Mouse (Mus musculus) MEL (cell line): ENCODE results near the gene Slc17a7.

Experiments
- CHD1 ChIP-seq: IDR thresholded peaks from 2 replicates; pipeline ENCODE4 v1.6.1; 2012; ENCODE audit warnings: low read depth, mild to moderate bottlenecking, inconsistent platforms, low read length, improper control_type of control experiment
- CHD2 ChIP-seq: IDR thresholded peaks from 2 replicates; pipeline ENCODE4 v1.6.1; 2011; ENCODE audit warnings: low read length, improper control_type of control experiment
- CTCF ChIP-seq, 3 experiments: IDR thresholded peaks in 2 of 3; conservative IDR thresholded peaks in 1 of 3; 2 replicates each; pipeline ENCODE4 v1.5.1; 2011 to 2012; ENCODE audit warnings: low read length in 3 of 3, low read depth in 2 of 3, mild to moderate bottlenecking in 2 of 3, improper control_type of control experiment in 1 of 3, inconsistent platforms in 1 of 3, mixed read lengths in 1 of 3, moderate library complexity in 1 of 3; ENCODE audit not compliant: control insufficient read depth in 1 of 3, insufficient read depth in 1 of 3, poor library complexity in 1 of 3, severe bottlenecking in 1 of 3
- EP300 ChIP-seq, 2 experiments: IDR thresholded peaks; 2 replicates each; pipeline ENCODE4 v1.6.1; 2011; ENCODE audit warnings: improper control_type of control experiment in 2 of 2, low read length in 2 of 2, low read depth in 1 of 2, mild to moderate bottlenecking in 1 of 2
- ETS1 ChIP-seq: IDR thresholded peaks from 2 replicates; pipeline ENCODE4 v1.6.1; 2012; ENCODE audit warnings: low read depth, mild to moderate bottlenecking, inconsistent platforms, low read length, improper control_type of control experiment, moderate library complexity
- MAFK ChIP-seq: IDR thresholded peaks from 2 replicates; pipeline ENCODE4 v1.6.1; 2011; ENCODE audit warnings: low read depth, mild to moderate bottlenecking, low read length, improper control_type of control experiment, borderline replicate concordance
- MAZ ChIP-seq: IDR thresholded peaks from 2 replicates; pipeline ENCODE4 v1.6.1; 2012; ENCODE audit warnings: low read depth, mild to moderate bottlenecking, inconsistent platforms, low read length, improper control_type of control experiment
- MXI1 ChIP-seq: IDR thresholded peaks from 2 replicates; pipeline ENCODE4 v1.6.1; 2011; ENCODE audit warnings: mild to moderate bottlenecking, low read depth, low read length, improper control_type of control experiment
- POLR2A ChIP-seq, 2 experiments: IDR thresholded peaks; 2 replicates each; pipeline ENCODE4 v1.6.1; 2011 to 2012; ENCODE audit warnings: low read length in 2 of 2, mild to moderate bottlenecking in 2 of 2, control low read depth in 1 of 2, improper control_type of control experiment in 1 of 2, low read depth in 1 of 2, moderate library complexity in 1 of 2; ENCODE audit not compliant: control insufficient read depth in 1 of 2, insufficient read depth in 1 of 2, poor library complexity in 1 of 2
- POLR2AphosphoS2 ChIP-seq: IDR thresholded peaks from 2 replicates; pipeline ENCODE4 v1.6.1; 2011; ENCODE audit warnings: low read length, improper control_type of control experiment
- ZC3H11A ChIP-seq: IDR thresholded peaks from 2 replicates; pipeline ENCODE4 v1.6.1; 2012; ENCODE audit warnings: low read depth, mild to moderate bottlenecking, inconsistent platforms, low read length, improper control_type of control experiment
- ZNF384 ChIP-seq: IDR thresholded peaks from 2 replicates; pipeline ENCODE4 v1.6.1; 2012; ENCODE audit warnings: low read depth, mild to moderate bottlenecking, inconsistent platforms, low read length, improper control_type of control experiment

DNA sequence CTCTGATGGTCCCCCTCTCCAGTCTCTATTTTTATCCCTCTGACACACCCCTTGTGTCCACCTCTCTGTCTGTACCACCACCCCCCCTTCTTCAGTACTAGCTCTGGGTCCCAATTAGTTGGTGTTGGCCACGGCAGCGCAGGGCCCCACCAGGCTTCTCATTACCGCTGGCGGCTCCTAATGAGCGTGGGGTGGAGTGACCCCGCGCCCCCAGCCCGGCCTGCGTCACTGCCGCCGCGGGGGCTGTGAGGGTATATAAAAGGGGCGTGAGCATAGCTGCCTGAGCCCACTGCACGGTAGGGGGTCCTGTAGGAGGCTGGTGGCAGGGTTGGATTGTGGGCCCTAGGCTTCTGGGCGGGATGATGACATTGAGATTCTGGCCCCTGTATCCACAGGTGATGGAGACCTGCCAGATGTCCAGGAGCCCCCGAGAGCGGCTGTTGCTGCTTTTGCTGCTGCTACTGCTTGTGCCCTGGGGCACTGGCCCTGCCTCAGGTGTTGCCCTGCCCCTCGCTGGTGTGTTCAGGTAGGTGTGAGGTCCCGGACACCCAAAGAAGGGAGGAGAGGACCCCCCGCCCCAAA is 17.2 kb downstream of the Slc17a7 start, which contains the start of gene Pth2:
- TF ChIP-seq ZC3H11A (no peak), MXI1 (no peak), CTCF (IDR thresholded peaks at IDR 0.05 in 2 of 3, conservative IDR thresholded peaks at IDR 0.05 in 1 of 3; ENCODE audit: control insufficient read depth in 1 of 3, insufficient read depth in 1 of 3, low read depth in 2 of 3, low read length in 3 of 3, poor library complexity in 1 of 3, severe bottlenecking in 1 of 3) (no peak), MAZ (no peak), ZNF384 (no peak), CHD2 (no peak), CHD1 (no peak), MAFK (no peak), EP300 (IDR thresholded peaks at IDR 0.05; ENCODE audit: low read depth in 1 of 2, low read length in 2 of 2) (no peak), POLR2A (IDR thresholded peaks at IDR 0.05; ENCODE audit: control insufficient read depth in 1 of 2, insufficient read depth in 1 of 2, low read depth in 1 of 2, low read length in 2 of 2, poor library complexity in 1 of 2) (no peak), POLR2AphosphoS2 (no peak), ETS1 (no peak)
